Mouse (Mus musculus): Measurements from ENCODE around the gene Mrpl50. TPM values are rescaled to one million over a fixed set of nuclear protein-coding genes. Genes with fewer than 3 reads are reported as not detected.

Mrpl50 gene
- polyA plus RNA-seq (2014; fragmentation: Nextera tagmentation; extraction: Ambion mirVana) = 97.8 and 108 TPM in 2 replicates

- ATAC-seq (ENCODE audit: low FRiP score) (peak; percentile 99), DNase-seq (ENCODE audit: low spot score, missing footprints) (peak; percentile 99)
- WGBS = under 1% methylated on average over 41 of the region's 41 CpGs
- Histone ChIP-seq H3K4me2 (peak within 1 kb of the TSS; percentile 62), H3K9ac (ENCODE audit: low read length) (peak within 1 kb of the TSS; percentile 82), H3K27me3 (ENCODE audit: control insufficient read depth, insufficient read depth, low read length) (no peaks in the 10 kb centered on the region), H3K36me3 (ENCODE audit: control insufficient read depth, insufficient read depth, low read length) (0 out of 2 replicates have a peak, but pooled peaks cover 3% of the 10 kb centered on the region), H3K4me1 (ENCODE audit: control insufficient read depth, insufficient read depth, low read length) (peaks cover 10% of the 10 kb centered on the region), H3K9me3 (ENCODE audit: control insufficient read depth, low read length) (no peaks in the 10 kb centered on the region), H3K27ac (ENCODE audit: low read depth, low read length) (no peak within 1 kb of the TSS), H3K4me3 (ENCODE audit: low read depth, low read length) (peak within 1 kb of the TSS; percentile 46)
These were observed at the start of gene Mrpl50, which contains the start of gene Zfp189 for GRCm38 (mm10) chr4:49520572-49521340. Mrpl50 (minus strand) TSS chr4:49521093. Zfp189 (plus strand) TSS chr4:49521176.

DNA sequence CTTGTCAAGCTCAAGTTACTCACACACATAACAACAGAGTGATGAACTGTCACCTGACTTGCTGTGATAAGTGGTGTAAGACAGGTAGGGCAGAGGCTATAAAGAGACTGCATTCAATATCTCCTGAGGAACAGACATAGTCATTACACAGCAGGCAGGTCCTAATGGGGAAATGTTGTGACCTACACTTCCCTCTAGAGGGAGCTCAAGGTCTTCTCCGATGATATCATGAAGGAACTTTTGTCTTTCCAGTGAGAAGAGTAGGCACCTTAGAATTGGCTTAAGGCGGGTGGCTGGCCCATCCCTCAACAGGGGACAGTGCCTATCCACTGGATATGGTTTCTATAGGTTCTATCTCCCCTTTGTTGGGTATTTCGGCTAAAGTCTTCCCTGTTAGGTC lies 46.7 kb upstream of the Mrpl50 start:
- no peaks in the 10 kb centered on the region for H3K9me3 ChIP-seq (ENCODE audit: control insufficient read depth, low read length)
- no peak overlapping the region for H3K27ac ChIP-seq (ENCODE audit: low read depth, low read length)
- DNase-seq (ENCODE audit: low spot score, missing footprints) = peak; percentile 93
- no peak overlapping the region for H3K4me3 ChIP-seq (ENCODE audit: low read depth, low read length)
- WGBS = 33% methylated on average over 3 of the region's 3 CpGs
- H3K4me1 ChIP-seq (ENCODE audit: control insufficient read depth, insufficient read depth, low read length) = no peaks in the 10 kb centered on the region
- no peak overlapping the region for H3K4me2 ChIP-seq
- H3K27me3 ChIP-seq (ENCODE audit: control insufficient read depth, insufficient read depth, low read length) = no peaks in the 10 kb centered on the region
- ATAC-seq (ENCODE audit: low FRiP score) = peak; percentile 79
- no peak overlapping the region for H3K9ac ChIP-seq (ENCODE audit: low read length)
- H3K36me3 ChIP-seq (ENCODE audit: control insufficient read depth, insufficient read depth, low read length) = no peaks in the 10 kb centered on the region

GRCm38 (mm10) chr4:49559915-49560772 lies 39.3 kb upstream of the Mrpl50 start:
- WGBS = 79% methylated on average over 20 of the region's 20 CpGs
- H3K9me3 ChIP-seq (ENCODE audit: control insufficient read depth, low read length) = no peaks in the 10 kb centered on the region
- H3K4me3 ChIP-seq (ENCODE audit: low read depth, low read length) = no peak overlapping the region
- no peaks in the 10 kb centered on the region for H3K36me3 ChIP-seq (ENCODE audit: control insufficient read depth, insufficient read depth, low read length)
- no peak for DNase-seq (ENCODE audit: low spot score, missing footprints)
- no peaks in the 10 kb centered on the region for H3K4me1 ChIP-seq (ENCODE audit: control insufficient read depth, insufficient read depth, low read length)
- no peak for ATAC-seq (ENCODE audit: low FRiP score)
- no peak overlapping the region for H3K9ac ChIP-seq (ENCODE audit: low read length)
- no peak overlapping the region for H3K27ac ChIP-seq (ENCODE audit: low read depth, low read length)
- no peak overlapping the region for H3K4me2 ChIP-seq
- H3K27me3 ChIP-seq (ENCODE audit: control insufficient read depth, insufficient read depth, low read length) = no peaks in the 10 kb centered on the region

- no peaks in the 10 kb centered on the region for H3K36me3 ChIP-seq (ENCODE audit: control insufficient read depth, insufficient read depth, low read length)
- no peak overlapping the region for H3K27ac ChIP-seq (ENCODE audit: low read depth, low read length)
- H3K4me1 ChIP-seq (ENCODE audit: control insufficient read depth, insufficient read depth, low read length) = no peaks in the 10 kb centered on the region
- H3K27me3 ChIP-seq (ENCODE audit: control insufficient read depth, insufficient read depth, low read length) = no peaks in the 10 kb centered on the region
- H3K4me2 ChIP-seq = no peak overlapping the region
- DNase-seq (ENCODE audit: low spot score, missing footprints) = no peak
- no peak for ATAC-seq (ENCODE audit: low FRiP score)
- no peak overlapping the region for H3K9ac ChIP-seq (ENCODE audit: low read length)
- H3K9me3 ChIP-seq (ENCODE audit: control insufficient read depth, low read length) = no peaks in the 10 kb centered on the region
- no peak overlapping the region for H3K4me3 ChIP-seq (ENCODE audit: low read depth, low read length)
- WGBS = 84% methylated on average over 2 of the region's 2 CpGs
These were observed 37.3 kb upstream of the Mrpl50 start for GRCm38 (mm10) chr4:49558181-49558580.

DNA sequence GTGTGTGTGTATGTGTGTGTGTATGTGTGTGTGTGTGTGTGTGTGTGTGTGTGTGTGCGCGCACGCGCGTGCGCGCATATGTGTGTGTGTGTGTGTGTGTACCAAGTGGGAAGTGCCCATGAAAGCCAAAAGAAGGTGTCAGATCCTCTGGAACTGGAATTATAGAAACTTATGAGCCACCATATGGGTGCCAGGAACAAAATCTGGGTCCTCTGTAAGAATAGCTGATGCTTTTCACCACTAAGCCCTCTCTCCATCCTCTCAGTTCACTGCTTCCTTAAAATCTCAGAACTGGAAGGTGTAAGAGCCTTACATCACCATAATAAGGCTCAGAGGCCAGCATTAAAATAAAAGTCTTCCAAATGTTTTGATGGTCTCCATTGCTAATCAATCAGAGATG lies 36.5 kb upstream of the Mrpl50 start:
- no peak overlapping the region for H3K4me3 ChIP-seq (ENCODE audit: low read depth, low read length)
- H3K9me3 ChIP-seq (ENCODE audit: control insufficient read depth, low read length) = no peaks in the 10 kb centered on the region
- no peak for ATAC-seq (ENCODE audit: low FRiP score)
- no peak overlapping the region for H3K9ac ChIP-seq (ENCODE audit: low read length)
- WGBS = 100% methylated on average over 7 of the region's 7 CpGs
- H3K36me3 ChIP-seq (ENCODE audit: control insufficient read depth, insufficient read depth, low read length) = no peaks in the 10 kb centered on the region
- H3K4me2 ChIP-seq = no peak overlapping the region
- H3K27me3 ChIP-seq (ENCODE audit: control insufficient read depth, insufficient read depth, low read length) = no peaks in the 10 kb centered on the region
- H3K4me1 ChIP-seq (ENCODE audit: control insufficient read depth, insufficient read depth, low read length) = no peaks in the 10 kb centered on the region
- H3K27ac ChIP-seq (ENCODE audit: low read depth, low read length) = no peak overlapping the region
- no peak for DNase-seq (ENCODE audit: low spot score, missing footprints)

GRCm38 (mm10) chr4:49553380-49553779 lies 32.5 kb upstream of the Mrpl50 start:
- DNase-seq (ENCODE audit: low spot score, missing footprints) (no peak), ATAC-seq (ENCODE audit: low FRiP score) (no peak)
- Histone ChIP-seq H3K4me1 (ENCODE audit: control insufficient read depth, insufficient read depth, low read length) (no peaks in the 10 kb centered on the region), H3K27me3 (ENCODE audit: control insufficient read depth, insufficient read depth, low read length) (no peaks in the 10 kb centered on the region), H3K4me2 (no peak overlapping the region), H3K36me3 (ENCODE audit: control insufficient read depth, insufficient read depth, low read length) (no peaks in the 10 kb centered on the region), H3K9me3 (ENCODE audit: control insufficient read depth, low read length) (no peaks in the 10 kb centered on the region), H3K9ac (ENCODE audit: low read length) (no peak overlapping the region), H3K4me3 (ENCODE audit: low read depth, low read length) (no peak overlapping the region), H3K27ac (ENCODE audit: low read depth, low read length) (no peak overlapping the region)
- 91% methylated on average over 5 of the region's 5 CpGs for WGBS

GRCm38 (mm10) chr4:49549383-49549782 lies 28.5 kb upstream of the Mrpl50 start, which contains the start of gene Aldob:
Aldob (minus strand) TSS chr4:49549546.
- Histone ChIP-seq H3K4me2 (no peak within 1 kb of the TSS), H3K36me3 (ENCODE audit: control insufficient read depth, insufficient read depth, low read length) (no peaks in the 10 kb centered on the region), H3K4me3 (ENCODE audit: low read depth, low read length) (no peak within 1 kb of the TSS), H3K9ac (ENCODE audit: low read length) (no peak within 1 kb of the TSS), H3K27me3 (ENCODE audit: control insufficient read depth, insufficient read depth, low read length) (no peaks in the 10 kb centered on the region), H3K9me3 (ENCODE audit: control insufficient read depth, low read length) (no peaks in the 10 kb centered on the region), H3K4me1 (ENCODE audit: control insufficient read depth, insufficient read depth, low read length) (no peaks in the 10 kb centered on the region), H3K27ac (ENCODE audit: low read depth, low read length) (no peak within 1 kb of the TSS)
- DNase-seq (ENCODE audit: low spot score, missing footprints) (no peak), ATAC-seq (ENCODE audit: low FRiP score) (no peak)
- 66% methylated on average over 3 of the region's 3 CpGs for WGBS

- ATAC-seq (ENCODE audit: low FRiP score) (no peak), DNase-seq (ENCODE audit: low spot score, missing footprints) (no peak)
- no peaks in the 10 kb centered on the region for H3K36me3 ChIP-seq (ENCODE audit: control insufficient read depth, insufficient read depth, low read length)
- WGBS = 84% methylated on average over 7 of the region's 7 CpGs
- H3K27ac ChIP-seq (ENCODE audit: low read depth, low read length) = no peak overlapping the region
- no peak overlapping the region for H3K4me2 ChIP-seq
- no peaks in the 10 kb centered on the region for H3K27me3 ChIP-seq (ENCODE audit: control insufficient read depth, insufficient read depth, low read length)
- H3K4me3 ChIP-seq (ENCODE audit: low read depth, low read length) = no peak overlapping the region
- H3K4me1 ChIP-seq (ENCODE audit: control insufficient read depth, insufficient read depth, low read length) = no peaks in the 10 kb centered on the region
- H3K9me3 ChIP-seq (ENCODE audit: control insufficient read depth, low read length) = no peaks in the 10 kb centered on the region
- no peak overlapping the region for H3K9ac ChIP-seq (ENCODE audit: low read length)
These were observed 26.8 kb upstream of the Mrpl50 start for GRCm38 (mm10) chr4:49547544-49548219.

Measured in midbrain, embryonic 11.5 days (tissue).